Mouse (Mus musculus) ES-E14 (cell line): ENCODE results near the gene Arl4d.

Source experiments
- CHD2 ChIP-seq: IDR thresholded peaks from 2 replicates; pipeline ENCODE4 v1.6.1; 2014; ENCODE audit warnings: mild to moderate bottlenecking, low read depth, low read length, inconsistent platforms
- HCFC1 ChIP-seq: IDR thresholded peaks from 2 replicates; pipeline ENCODE4 v1.6.1; 2012; ENCODE audit warnings: low read length, inconsistent platforms, borderline replicate concordance; ENCODE audit not compliant: insufficient read depth
- MAFK ChIP-seq: IDR thresholded peaks from 2 replicates; pipeline ENCODE4 v1.6.1; 2014; ENCODE audit warnings: mild to moderate bottlenecking, low read depth, low read length, inconsistent platforms; ENCODE audit not compliant: insufficient read depth
- ZC3H11A ChIP-seq: IDR thresholded peaks from 2 replicates; pipeline ENCODE4 v1.6.1; 2012; ENCODE audit warnings: low read depth, mild to moderate bottlenecking, inconsistent platforms, low read length, borderline replicate concordance
- ZNF384 ChIP-seq: IDR thresholded peaks from 2 replicates; pipeline ENCODE4 v1.6.1; 2012; ENCODE audit warnings: low read depth, low read length, inconsistent platforms

- TF ChIP-seq ZC3H11A (no peak), HCFC1 (no peak), MAFK (no peak), ZNF384 (no peak), CHD2 (no peak)
Measured at GRCm38 (mm10) chr11:101700446-101700845, 35.1 kb downstream of the Arl4d start.
